Mouse (Mus musculus) cerebellum, postnatal 25 days (tissue): ENCODE results near the gene Mnx1.
"Not testable (repeated sequence)": the region's sequence is repeated elsewhere in the genome, so short reads cannot be mapped to it uniquely, and the experiment has no call there.

Source experiments
- DNase-seq, 2 experiments: peaks; one replicate each; pipeline ENCODE4 v3.0.0; 2021; ENCODE audit warnings: mixed read lengths in 2 of 2

Gene Mnx1

DNA sequence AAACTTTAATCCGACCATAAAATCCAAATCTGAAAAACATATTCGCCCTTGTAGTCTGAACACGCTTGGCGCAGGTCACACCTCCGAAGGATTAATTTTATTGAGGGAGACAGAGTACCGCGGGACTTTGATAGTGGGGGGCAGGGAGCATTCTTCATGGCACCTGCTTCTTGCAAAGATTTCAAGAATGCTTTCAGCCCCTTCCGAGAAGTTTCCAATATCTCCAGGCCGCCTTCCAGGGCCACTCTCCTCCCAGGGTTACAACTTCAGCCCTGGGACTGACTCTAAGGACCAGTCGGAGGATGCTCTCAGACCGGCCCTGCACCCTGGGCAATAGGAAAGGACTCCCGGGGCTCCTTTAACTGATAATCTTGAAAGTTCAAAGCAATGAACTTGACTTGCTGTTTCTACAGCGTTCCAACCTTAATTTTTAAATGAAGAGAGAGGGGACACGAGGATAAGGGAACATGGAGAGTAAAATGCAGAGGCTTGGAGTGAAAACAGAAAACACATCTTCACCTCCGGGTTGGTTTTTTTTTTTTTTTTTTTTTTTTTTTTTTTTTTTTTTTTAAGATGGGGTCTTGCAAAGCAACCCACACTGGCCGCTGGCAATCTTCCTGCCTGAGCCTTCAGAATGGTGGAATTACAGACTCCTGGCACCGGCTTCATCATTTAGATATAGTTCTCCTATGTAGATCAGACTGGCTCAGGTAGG, 9.8 kb downstream of the Mnx1 start:
- no peak for DNase-seq

DNA sequence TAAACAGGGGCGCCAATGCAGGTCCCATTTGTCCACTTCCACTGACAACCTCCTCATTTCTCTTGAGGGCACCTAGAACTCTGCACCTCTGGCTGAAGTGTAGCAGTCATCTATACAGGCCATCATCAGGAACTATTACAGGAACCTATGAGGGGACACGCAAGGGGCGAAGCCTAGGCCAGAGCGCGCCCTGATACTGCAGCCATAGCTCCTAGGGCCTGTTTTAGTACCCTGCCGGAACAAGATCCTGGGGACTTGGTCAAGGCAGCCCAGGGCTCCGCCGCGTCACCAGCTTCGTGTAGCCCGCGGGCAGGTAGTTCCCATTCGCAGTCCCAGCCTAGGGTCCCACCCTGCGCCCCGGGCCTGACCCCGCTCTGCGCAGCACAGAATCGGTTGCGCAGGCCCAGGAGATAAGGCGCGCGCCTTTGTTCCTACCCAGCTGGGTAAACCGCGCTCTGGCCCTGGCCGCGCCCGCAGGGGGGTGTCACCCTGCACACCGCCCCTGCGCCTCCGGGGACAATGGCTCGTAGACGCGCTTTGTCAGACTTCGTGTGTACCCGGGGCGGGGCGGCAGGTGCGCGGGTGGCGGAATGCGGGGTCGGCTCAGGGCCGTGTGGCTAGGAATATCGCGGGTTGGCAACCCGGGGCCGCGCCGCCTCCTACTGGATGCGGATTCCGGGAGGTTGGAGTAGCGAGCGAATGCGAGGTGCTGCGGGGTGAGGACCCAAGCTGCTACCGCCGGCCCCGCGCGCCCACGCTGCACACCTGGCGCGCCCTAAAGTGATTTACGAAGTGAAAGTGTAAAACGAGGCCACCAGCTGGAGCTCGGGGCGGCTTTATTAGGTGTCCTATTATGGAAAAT, 10.6 kb downstream of the Mnx1 start:
- no peak for DNase-seq

DNA sequence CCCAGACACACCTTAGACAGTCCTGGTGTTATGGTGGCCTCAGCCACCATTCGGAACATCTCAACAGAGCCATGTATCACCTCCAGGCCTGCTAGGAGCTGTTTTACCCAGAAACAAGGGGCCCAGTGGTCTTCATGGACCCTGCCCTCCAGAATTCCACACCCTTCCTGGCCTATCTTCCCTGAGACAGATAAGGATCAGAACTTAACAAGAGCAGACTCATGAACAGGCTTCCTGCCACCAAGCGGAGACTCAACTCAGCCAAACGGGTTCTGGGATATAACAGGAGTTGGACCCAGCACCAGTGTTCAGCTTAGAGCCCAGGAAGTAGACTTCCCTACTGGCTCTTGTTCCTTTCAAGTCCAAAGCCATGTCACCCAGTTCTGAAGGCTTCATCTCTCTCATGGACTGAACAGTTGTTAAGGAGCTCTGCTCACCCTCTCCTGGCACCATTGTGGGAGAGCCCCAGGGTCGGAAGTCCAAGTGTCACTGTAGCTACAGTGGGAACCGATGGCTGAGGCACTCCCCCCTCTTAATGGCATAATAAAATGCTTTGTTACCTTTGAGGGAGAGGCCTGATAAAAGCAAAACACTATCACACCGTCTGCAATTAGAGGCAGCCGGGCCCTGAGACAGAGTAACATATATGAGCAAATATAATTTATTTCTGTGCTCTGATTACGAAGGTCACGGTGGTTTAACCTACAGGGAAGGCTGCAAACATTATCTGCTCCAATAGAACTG, 15.2 kb downstream of the Mnx1 start:
- no peak for DNase-seq

DNA sequence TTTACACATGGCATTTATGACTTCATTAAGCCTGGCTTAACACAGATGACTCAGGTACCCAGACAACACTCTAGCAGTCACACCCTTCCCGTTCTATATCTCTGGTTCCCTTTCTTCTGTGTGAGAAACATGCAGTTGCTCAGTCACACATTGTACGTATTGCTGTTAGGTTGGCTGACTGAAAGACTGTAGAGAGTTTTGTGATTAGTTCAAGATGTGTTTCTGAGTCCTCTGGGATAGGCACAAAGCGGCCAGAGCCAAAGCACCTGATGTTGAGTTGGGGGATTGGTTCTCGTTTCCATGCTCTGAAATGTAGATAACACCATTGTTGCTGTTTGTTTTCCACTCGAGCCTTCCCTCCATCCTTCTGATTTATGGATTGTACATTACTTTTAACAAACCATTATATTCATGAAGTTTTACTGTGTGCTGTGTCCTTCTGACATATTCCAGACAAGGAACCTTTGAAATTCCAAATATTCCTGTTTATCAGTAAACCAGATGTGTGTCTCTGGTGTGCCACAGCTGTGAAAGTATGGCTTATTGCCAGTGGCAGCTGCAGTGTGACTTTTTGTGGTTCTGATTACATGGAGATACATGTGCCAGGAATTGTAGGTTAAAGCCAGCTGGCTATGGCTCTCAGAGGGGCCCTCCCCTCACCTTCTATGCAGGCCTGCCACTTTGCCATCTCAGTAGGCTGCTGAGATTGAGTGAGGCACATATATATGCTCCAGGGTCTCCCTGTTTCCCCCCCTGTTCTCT, 21.2 kb downstream of the Mnx1 start:
- DNase-seq, result no peak

DNA sequence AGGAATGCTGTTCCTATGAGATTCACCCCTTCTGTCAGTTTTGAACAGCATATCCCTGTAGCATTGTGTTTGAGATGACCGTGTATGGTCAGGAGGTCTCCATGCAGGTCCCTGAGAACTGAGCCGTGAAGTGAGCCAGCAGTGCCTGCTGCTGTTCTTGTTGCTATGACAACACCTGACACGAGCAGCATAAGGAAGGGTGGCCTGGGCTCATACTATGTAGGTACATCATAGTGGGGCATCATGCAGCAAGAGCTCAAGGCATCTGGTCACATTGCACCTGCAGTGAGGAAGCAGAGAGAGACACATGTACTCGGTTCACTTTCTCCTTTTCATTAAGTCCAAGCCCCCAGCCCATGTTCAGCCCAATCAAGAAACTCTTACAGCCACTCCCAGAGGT, 25.9 kb downstream of the Mnx1 start:
- no peak for DNase-seq

DNA sequence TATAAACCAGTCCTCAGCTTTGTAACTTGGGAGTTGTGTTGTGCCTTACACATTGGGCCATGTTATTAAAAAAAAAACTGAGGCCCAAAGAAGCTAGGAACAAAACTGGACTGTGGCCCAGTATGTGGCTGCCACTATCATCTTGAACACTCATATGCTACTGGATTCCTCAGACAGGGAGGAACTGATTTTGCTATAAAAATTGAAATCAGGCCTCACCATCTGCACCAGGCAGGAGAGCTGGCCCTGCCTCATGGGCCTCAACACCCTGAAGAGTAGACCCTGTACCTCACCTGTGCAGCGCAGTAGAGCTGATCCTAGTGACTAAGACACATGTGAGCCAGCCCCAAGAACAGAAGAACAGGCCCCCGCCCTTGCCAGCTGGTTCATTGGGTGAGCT, 33.0 kb downstream of the Mnx1 start:
- no peak for DNase-seq

DNA sequence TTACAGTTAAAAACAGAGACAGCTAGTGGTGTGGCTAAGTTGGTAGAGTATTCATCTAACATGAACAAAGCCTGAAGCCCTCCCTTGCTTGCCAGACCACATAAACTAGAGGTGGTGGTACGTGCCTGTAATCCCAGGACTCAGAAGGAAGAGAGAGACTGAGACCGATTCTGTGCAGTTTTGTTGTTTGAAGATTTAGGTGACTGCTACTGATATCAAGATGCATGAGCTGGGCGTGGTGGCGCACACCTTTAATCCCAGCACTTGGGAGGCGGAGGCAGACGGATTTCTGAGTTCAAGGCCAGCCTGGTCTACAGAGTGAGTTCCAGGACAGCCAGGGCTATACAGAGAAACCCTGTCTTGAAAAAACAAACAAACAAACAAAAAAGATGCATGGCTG, 41.5 kb downstream of the Mnx1 start:
- DNase-seq, result not testable (repeated sequence)

DNA sequence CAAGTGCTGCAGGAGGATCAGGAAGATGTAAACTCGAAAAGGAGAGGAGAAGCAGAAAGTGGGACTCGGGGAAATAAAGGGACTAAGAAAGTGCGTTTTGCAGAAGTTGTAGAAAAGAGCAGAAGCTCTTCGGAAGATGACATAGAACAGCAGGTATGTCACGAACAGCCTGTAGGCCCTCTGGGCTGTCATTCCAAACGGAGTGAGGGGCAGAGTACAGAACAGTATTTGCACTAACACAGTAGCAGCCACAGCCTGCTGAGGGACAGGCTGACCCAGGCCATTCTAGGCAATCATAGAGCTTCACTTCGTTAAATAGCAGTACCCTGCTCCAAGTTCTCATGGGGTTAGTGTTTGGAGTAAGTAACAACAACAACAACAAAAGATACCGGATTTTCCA, 42.8 kb downstream of the Mnx1 start:
- DNase-seq, result no peak

DNA sequence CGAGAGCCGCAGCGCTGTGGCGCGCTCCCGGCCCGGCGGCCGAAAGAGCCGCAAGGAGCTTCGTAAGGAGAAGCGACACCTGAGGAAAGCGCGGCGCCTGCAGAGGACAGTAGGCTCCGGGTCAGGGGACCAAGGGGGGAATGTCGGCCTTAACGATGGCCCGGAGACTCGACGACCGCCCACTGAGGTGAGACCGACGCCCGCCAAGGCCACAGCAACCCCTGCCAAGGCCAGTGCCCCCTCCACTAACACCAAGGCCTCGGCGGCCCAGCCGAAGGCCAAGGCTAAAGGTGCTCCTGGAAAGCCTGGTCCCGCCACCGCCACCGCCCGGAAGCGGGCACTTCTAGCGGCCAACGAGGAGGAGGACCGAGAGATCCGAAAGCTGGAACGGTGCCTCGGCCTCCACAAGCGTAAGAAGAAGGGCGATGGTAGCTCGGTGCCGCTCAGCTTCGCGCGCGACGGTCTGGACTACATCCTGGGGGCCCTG, 43.4 kb downstream of the Mnx1 start:
- peak in 1 of 2 experiments; percentile 54 for DNase-seq

DNA sequence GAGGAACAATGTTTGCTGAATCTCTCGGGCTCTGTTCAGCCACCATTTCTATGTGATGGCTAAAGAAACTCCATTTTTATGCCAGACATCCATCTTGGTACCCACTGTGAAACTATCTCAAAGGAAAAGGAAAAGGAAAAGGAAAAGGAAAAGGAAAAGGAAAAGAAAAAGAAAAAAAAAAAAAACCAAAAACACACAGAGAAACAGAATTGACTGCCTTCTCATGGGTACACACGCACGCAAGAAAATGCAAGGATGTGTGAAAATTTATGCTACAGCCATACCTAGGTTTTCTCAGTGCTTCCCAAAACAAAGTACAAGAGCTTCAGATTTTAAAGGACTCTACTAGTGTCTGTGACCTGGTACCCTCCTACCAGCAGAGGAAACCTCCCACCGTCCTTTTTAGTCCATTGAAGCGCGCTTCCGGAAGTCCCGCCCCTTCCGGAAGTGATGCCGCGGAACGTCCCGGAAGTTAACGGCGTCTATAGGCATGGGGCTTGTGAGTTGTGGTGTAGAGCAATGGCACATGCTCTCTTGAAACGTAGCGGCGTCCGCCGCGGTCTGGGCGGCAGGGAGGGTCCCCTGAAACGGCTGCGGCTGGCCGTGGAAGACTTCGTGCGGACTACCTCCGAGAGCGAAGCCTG, 43.9 kb downstream of the Mnx1 start, which contains the start of gene Nom1:
Nom1 (plus strand) TSS at position 437 of the 644 bp plus-strand sequence.
- DNase-seq, result peak; percentile 92 to 94

DNA sequence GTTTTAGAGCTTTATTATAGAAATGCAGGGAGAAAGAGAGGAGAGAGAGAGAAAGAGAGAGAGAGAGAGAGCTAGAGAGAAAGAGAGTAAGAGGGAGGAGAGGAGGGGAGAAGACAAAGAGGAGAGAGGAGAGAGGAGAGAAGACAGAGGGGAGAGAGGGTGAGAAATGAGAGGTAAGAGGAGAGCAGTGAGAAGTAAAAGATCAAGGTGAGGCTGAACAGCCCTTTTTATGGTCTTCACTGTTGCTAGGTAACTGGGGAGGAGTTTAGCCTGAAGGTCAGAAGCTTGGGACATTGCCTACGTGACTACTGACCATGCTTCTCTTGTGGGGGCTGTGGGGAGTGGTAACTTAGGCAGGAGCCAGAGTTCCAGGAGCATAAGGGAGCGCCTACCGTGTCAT, 54.9 kb downstream of the Mnx1 start:
- DNase-seq, result not testable (repeated sequence)
